Mouse (Mus musculus): ENCODE data around the gene Gm8094.
"Not testable (repeated sequence)": the region's sequence is repeated elsewhere in the genome, so short reads cannot be mapped to it uniquely, and the experiment has no call there.

Gene Gm8094

GRCm38 (mm10) chr14:43076543-43076942 lies at the start of gene Gm8094:
Gm8094 (minus strand) TSS chr14:43076643.
- not testable (repeated sequence) for DNase-seq (ENCODE audit: low read depth, low spot score)

GRCm38 (mm10) chr14:43119673-43120072 lies 43.2 kb upstream of the Gm8094 start:
- not testable (repeated sequence) for DNase-seq (ENCODE audit: low read depth, low spot score)

DNA sequence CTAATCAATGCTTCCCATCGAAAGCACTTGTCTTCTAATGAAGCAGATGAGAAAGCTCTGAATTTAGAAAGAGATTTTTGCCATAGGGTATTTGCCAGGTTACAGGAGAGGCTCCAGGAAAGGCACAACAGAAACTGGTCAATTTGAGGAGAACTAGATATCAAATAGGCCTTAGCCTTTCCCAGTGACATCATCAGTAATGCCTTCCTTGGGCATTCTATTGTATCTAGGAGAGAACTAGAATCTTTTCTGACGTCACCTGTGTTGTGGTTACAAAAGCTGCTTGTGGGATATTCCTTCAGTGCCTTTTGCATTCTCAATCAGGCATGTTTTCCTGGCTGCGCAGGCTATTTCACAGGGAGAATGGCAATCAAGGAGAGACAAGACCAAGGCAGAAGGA lies 23.9 kb upstream of the Gm8094 start, which contains the start of gene Gm8104:
Gene Gm8104 (plus strand): TSS at position 301 of the 400 bp plus-strand sequence.
- not testable (repeated sequence) for DNase-seq (ENCODE audit: low read depth, low spot score)

- not testable (repeated sequence) for DNase-seq (ENCODE audit: low read depth, low spot score)
These were observed 12.9 kb upstream of the Gm8094 start for GRCm38 (mm10) chr14:43089103-43089919.

DNA sequence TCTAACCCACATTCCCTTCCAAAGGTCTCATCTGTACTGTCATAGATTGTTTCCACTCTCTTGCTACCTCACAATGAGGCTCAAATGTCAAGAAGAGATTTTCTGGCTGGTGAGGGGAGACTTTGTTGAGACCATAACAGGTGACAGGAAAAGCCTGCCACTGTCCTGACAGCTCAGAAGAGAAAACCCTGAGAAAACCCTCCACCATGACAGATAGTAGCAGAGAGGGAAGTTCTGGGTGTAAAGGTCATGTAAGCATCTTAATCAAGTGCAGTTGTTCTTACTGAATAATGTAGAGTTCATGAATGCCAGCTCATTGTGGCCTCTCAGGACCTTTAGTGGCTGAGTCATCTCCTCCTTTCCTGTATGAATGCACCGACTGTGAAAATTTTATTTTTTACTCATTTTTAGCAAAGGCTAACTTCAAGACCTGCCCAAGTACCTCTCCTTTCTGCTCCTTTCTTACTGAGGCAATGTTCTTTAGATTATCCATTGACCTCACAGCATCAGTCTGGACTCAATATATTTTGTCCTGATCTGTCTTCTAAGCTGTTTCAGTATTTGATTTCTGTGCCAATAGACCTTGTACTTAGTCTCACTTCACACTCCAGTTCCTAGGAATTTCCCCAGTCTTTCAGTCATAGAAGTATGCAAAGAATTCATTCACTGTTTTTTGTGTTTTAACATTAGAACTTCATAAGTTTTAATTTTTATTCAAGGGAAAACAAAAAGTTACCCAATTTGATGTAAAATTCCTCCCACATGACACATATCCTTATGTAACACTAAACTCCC lies 8.7 kb upstream of the Gm8094 start:
- DNase-seq (ENCODE audit: low read depth, low spot score): not testable (repeated sequence)

- not testable (repeated sequence) for DNase-seq (ENCODE audit: low read depth, low spot score)
These were observed 16.3 kb downstream of the Gm8094 start for GRCm38 (mm10) chr14:43060179-43060578.

DNA sequence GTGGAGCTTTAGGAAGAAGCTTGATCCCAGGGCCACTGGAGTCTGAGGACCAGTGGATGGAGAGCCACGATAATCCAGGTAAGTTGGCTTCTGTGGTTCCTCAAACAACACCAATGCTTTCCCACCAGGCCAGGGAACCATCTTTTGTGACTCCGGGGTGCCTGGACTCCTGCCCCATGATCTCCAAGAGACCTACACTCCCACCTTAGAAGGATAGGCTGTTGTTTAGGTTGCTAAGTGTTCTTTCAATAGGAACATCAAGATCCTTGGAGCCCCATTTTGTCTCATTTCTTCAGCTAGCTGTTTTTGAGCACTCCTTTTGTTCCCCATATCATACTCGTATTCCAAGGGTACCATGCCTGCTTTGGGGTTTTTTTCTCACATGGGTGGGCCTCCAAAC lies 18.4 kb downstream of the Gm8094 start:
- DNase-seq (ENCODE audit: low read depth, low spot score): not testable (repeated sequence)
